Mouse (Mus musculus): ENCODE measurements around the gene Rab3gap2.

- TF ChIP-seq CTCF (IDR thresholded peaks at IDR 0.05; ENCODE audit: borderline replicate concordance, insufficient read depth, low read depth, low read length) (no peak), POLR2A (IDR thresholded peaks at IDR 0.05; ENCODE audit: borderline replicate concordance, insufficient read depth, low read length) (no peak)
Observed at GRCm38 (mm10) chr1:185311949-185312348, 108.0 kb downstream of the Rab3gap2 start.
